Mouse (Mus musculus) cerebellum, postnatal 14 days (tissue): ENCODE measurements around the gene Hoxb8.

Experiments
- DNase-seq, 2 experiments: peaks; one replicate each; pipeline ENCODE4 v3.0.0; 2021; ENCODE audit warnings: mixed read lengths in 2 of 2

The Hoxb8 gene

GRCm38 (mm10) chr11:96317608-96318367 is 36.1 kb downstream of the Hoxb8 start, which contains the start of gene Hoxb4:
Gene Hoxb4 (plus strand): TSS chr11:96318267.
- no peak for DNase-seq

GRCm38 (mm10) chr11:96318368-96319070 is 36.8 kb downstream of the Hoxb8 start:
- no peak for DNase-seq

GRCm38 (mm10) chr11:96319071-96319902 is 37.6 kb downstream of the Hoxb8 start:
- no peak for DNase-seq

GRCm38 (mm10) chr11:96319910-96320309 is 38.2 kb downstream of the Hoxb8 start:
- DNase-seq, result no peak

- DNase-seq, result no peak
Observed at GRCm38 (mm10) chr11:96320688-96321087, 39.0 kb downstream of the Hoxb8 start.

GRCm38 (mm10) chr11:96321846-96322245 is 40.1 kb downstream of the Hoxb8 start:
- DNase-seq, result no peak

GRCm38 (mm10) chr11:96322738-96323137 is 41.0 kb downstream of the Hoxb8 start:
- no peak for DNase-seq

- DNase-seq, result no peak
Observed at GRCm38 (mm10) chr11:96323154-96323553, 41.4 kb downstream of the Hoxb8 start, which contains the start of gene Hoxb3. Gene Hoxb3 (plus strand): TSS chr11:96323326.

- no peak for DNase-seq
Observed at GRCm38 (mm10) chr11:96324125-96324524, 42.4 kb downstream of the Hoxb8 start.

GRCm38 (mm10) chr11:96324965-96325364 is 43.3 kb downstream of the Hoxb8 start:
- DNase-seq, result no peak

GRCm38 (mm10) chr11:96325747-96326212 is 44.1 kb downstream of the Hoxb8 start:
- no peak for DNase-seq

GRCm38 (mm10) chr11:96326705-96327104 is 45.0 kb downstream of the Hoxb8 start:
- DNase-seq, result no peak

GRCm38 (mm10) chr11:96327122-96327521 is 45.4 kb downstream of the Hoxb8 start:
- no peak for DNase-seq

GRCm38 (mm10) chr11:96327750-96328149 is 46.0 kb downstream of the Hoxb8 start:
- DNase-seq, result no peak

GRCm38 (mm10) chr11:96328605-96329004 is 46.9 kb downstream of the Hoxb8 start:
- no peak for DNase-seq

- DNase-seq, result no peak
Observed at GRCm38 (mm10) chr11:96332105-96332504, 50.4 kb downstream of the Hoxb8 start.

GRCm38 (mm10) chr11:96332618-96333032 is 50.9 kb downstream of the Hoxb8 start:
- DNase-seq, result no peak

GRCm38 (mm10) chr11:96333241-96334001 is 51.7 kb downstream of the Hoxb8 start:
- no peak for DNase-seq

GRCm38 (mm10) chr11:96334002-96334364 is 52.3 kb downstream of the Hoxb8 start:
- DNase-seq, result no peak
